Mouse (Mus musculus) stomach, embryonic 15.5 days (tissue): ENCODE results near the gene Ankrd39. TPM values are rescaled to one million over a fixed set of nuclear protein-coding genes. Genes with fewer than 3 reads are reported as not detected.

Experiments used
- ATAC-seq: fragments of 200-750 bp; cut with Nextera tagmentation; 2 replicates; pipeline ENCODE4 v1.8.0; 2017; ENCODE audit warnings: low read depth, moderate number of reproducible peaks, moderate TSS enrichment; ENCODE audit not compliant: insufficient read depth, low FRiP score
- H3K27ac ChIP-seq: fragments of 300-500 bp; sonication (generic); 2 replicates; pipeline ENCODE4 v1.5.1; 2015; ENCODE audit warnings: mild to moderate bottlenecking, inconsistent platforms
- H3K27me3 ChIP-seq: fragments of 300-500 bp; sonication (generic); replicated peaks from 2 replicates; pipeline ENCODE4 v1.6.1; 2015; ENCODE audit warnings: inconsistent platforms
- H3K36me3 ChIP-seq: fragments of 300-500 bp; sonication (generic); 2 replicates; pipeline ENCODE4 v1.6.1; 2015; ENCODE audit warnings: inconsistent platforms
- H3K4me1 ChIP-seq: fragments of 300-500 bp; sonication (generic); 2 replicates; pipeline ENCODE4 v1.6.1; 2015; ENCODE audit warnings: inconsistent platforms
- H3K4me2 ChIP-seq: fragments of 300-500 bp; sonication (generic); 2 replicates; pipeline ENCODE4 v1.6.1; 2015; ENCODE audit warnings: mild to moderate bottlenecking, inconsistent platforms
- H3K4me3 ChIP-seq: fragments of 300-500 bp; sonication (generic); replicated peaks from 2 replicates; pipeline ENCODE4 v1.5.1; 2015; ENCODE audit warnings: inconsistent platforms
- H3K9ac ChIP-seq: fragments of 300-500 bp; sonication (generic); 2 replicates; pipeline ENCODE4 v1.6.1; 2015; ENCODE audit warnings: inconsistent platforms
- H3K9me3 ChIP-seq: fragments of 300-500 bp; sonication (generic); 2 replicates; pipeline ENCODE4 v1.6.1; 2016; ENCODE audit warnings: inconsistent platforms
- WGBS: fragments of 180-500 bp; shearing (Covaris S2); methylation state at CpG from one replicate; pipeline ENCODE4 v1.1.7; 2015; 5-methylcytosine and 5-hydroxymethylcytosine counted together
- microRNA-seq: library from miRNA; unstranded; fragments of <30 nt; microRNA quantifications from one replicate; pipeline ENCODE4, GENCODE M21; 2016
- polyA plus RNA-seq: library from polyadenylated mRNA; unstranded; fragments of >200 nt; fragmentation: Nextera tagmentation; extraction: Ambion mirVana; gene quantifications from 2 replicates; pipeline ENCODE4 v1.2.1, GENCODE M21; 2015

Gene Ankrd39
- polyA plus RNA-seq, 1 experiment from 2014 or later = 24.9 TPM

GRCm38 (mm10) chr1:36497312-36497711 lies 49.9 kb downstream of the Ankrd39 start:
- no peak overlapping the region for H3K4me3 ChIP-seq
- peaks cover 5% of the 10 kb centered on the region; the same call in 1 of the 2 replicates for H3K36me3 ChIP-seq
- peaks cover 3% of the 10 kb centered on the region; the same call in 1 of the 2 replicates for H3K4me1 ChIP-seq
- no peak overlapping the region; the same call in 1 of the 2 replicates for H3K9ac ChIP-seq
- H3K4me2 ChIP-seq = no peak overlapping the region
- H3K9me3 ChIP-seq = no peaks in the 10 kb centered on the region
- H3K27me3 ChIP-seq = no peaks in the 10 kb centered on the region
- no peak for ATAC-seq
- no peak overlapping the region for H3K27ac ChIP-seq
- 70% methylated on average over 2 of the region's 2 CpGs for WGBS

- H3K36me3 ChIP-seq = peaks cover 5% of the 10 kb centered on the region; the same call in 1 of the 2 replicates
- 35% methylated on average over 2 of the region's 2 CpGs for WGBS
- H3K27me3 ChIP-seq = no peaks in the 10 kb centered on the region
- H3K4me3 ChIP-seq = no peak overlapping the region
- H3K27ac ChIP-seq = no peak overlapping the region
- no peak overlapping the region for H3K4me2 ChIP-seq
- H3K9ac ChIP-seq = no peak overlapping the region
- ATAC-seq = no peak
- H3K9me3 ChIP-seq = no peaks in the 10 kb centered on the region
- peaks cover 7% of the 10 kb centered on the region; the same call in 1 of the 2 replicates for H3K4me1 ChIP-seq
Measured at GRCm38 (mm10) chr1:36496719-36497118, 50.5 kb downstream of the Ankrd39 start.

GRCm38 (mm10) chr1:36493299-36493698 lies 53.9 kb downstream of the Ankrd39 start:
- Histone ChIP-seq H3K27me3 (no peaks in the 10 kb centered on the region), H3K36me3 (0 out of 2 replicates have a peak, but pooled peaks cover 1% of the 10 kb centered on the region), H3K9ac (no peak overlapping the region), H3K4me2 (no peak overlapping the region), H3K27ac (no peak overlapping the region), H3K4me1 (peaks cover 7% of the 10 kb centered on the region; the same call in 1 of the 2 replicates), H3K9me3 (no peaks in the 10 kb centered on the region), H3K4me3 (no peak overlapping the region)
- ATAC-seq = no peak
- 63% methylated on average over 6 of the region's 6 CpGs for WGBS

GRCm38 (mm10) chr1:36492416-36493139 lies 54.7 kb downstream of the Ankrd39 start:
- no peaks in the 10 kb centered on the region for H3K27me3 ChIP-seq
- H3K4me3 ChIP-seq = no peak overlapping the region
- no peaks in the 10 kb centered on the region for H3K36me3 ChIP-seq
- peaks cover 7% of the 10 kb centered on the region; the same call in 1 of the 2 replicates for H3K4me1 ChIP-seq
- no peak overlapping the region for H3K9ac ChIP-seq
- H3K4me2 ChIP-seq = no peak overlapping the region
- H3K9me3 ChIP-seq = no peaks in the 10 kb centered on the region
- no peak overlapping the region for H3K27ac ChIP-seq
- 40% methylated on average over 9 of the region's 9 CpGs for WGBS
- ATAC-seq = peak; percentile 88

- H3K4me3 ChIP-seq = no peak overlapping the region
- H3K27me3 ChIP-seq = no peaks in the 10 kb centered on the region
- no peaks in the 10 kb centered on the region for H3K9me3 ChIP-seq
- H3K4me1 ChIP-seq = peaks cover 7% of the 10 kb centered on the region; the same call in 1 of the 2 replicates
- ATAC-seq = no peak
- no peak overlapping the region for H3K27ac ChIP-seq
- H3K36me3 ChIP-seq = no peaks in the 10 kb centered on the region
- WGBS = 79% methylated on average over 6 of the region's 6 CpGs
- H3K4me2 ChIP-seq = no peak overlapping the region
- no peak overlapping the region for H3K9ac ChIP-seq
Measured at GRCm38 (mm10) chr1:36489661-36490060, 57.6 kb downstream of the Ankrd39 start.

Small RNAs within 50 kb of the gene (microRNA-seq; reads per million reads assigned to microRNA genes)
- not detected for gene Gm47280

Other genes with a start within 250 kb of the Ankrd39 start
- 3.5 and 4.7 TPM in 2 replicates for gene Arid5a, start 239.7 kb downstream of the Ankrd39 start, polyA plus RNA-seq
- gene Kansl3, start 178.3 kb downstream of the Ankrd39 start, polyA plus RNA-seq = 36.4 and 37.4 TPM in 2 replicates
- 0.84 and 0.91 TPM in 2 replicates for gene Fer1l5, start 175.2 kb downstream of the Ankrd39 start, polyA plus RNA-seq
- gene Lman2l, start 102.2 kb downstream of the Ankrd39 start, polyA plus RNA-seq = 41.8 and 42.1 TPM in 2 replicates
- 17.7 and 17.9 TPM in 2 replicates for gene Cnnm4, start 75.8 kb downstream of the Ankrd39 start, polyA plus RNA-seq
- gene Cnnm3, start 35.6 kb downstream of the Ankrd39 start, polyA plus RNA-seq = 3.6 and 4.3 TPM in 2 replicates
- 19.5 and 20.5 TPM in 2 replicates for gene Ankrd23, start 10.6 kb downstream of the Ankrd39 start, polyA plus RNA-seq
- gene Gm42417, start 8.0 kb downstream of the Ankrd39 start, polyA plus RNA-seq = not detected in 2 replicates
- gene Sema4c, start 10.9 kb upstream of the Ankrd39 start, polyA plus RNA-seq = 13.6 and 15.0 TPM in 2 replicates
- 0.68 and 0.96 TPM in 2 replicates for gene Fam178b, start 135.7 kb upstream of the Ankrd39 start, polyA plus RNA-seq
- gene Cox5b, start 144.0 kb upstream of the Ankrd39 start, polyA plus RNA-seq = 638 and 681 TPM in 2 replicates
- 0.19 TPM in 1 of 2 replicates, not detected in the other for gene 4933424G06Rik, start 162.7 kb upstream of the Ankrd39 start, polyA plus RNA-seq
- 85.4 and 96.2 TPM in 2 replicates for gene Actr1b, start 167.0 kb upstream of the Ankrd39 start, polyA plus RNA-seq
- 0.28 and 0.45 TPM in 2 replicates for gene Zap70, start 214.4 kb upstream of the Ankrd39 start, polyA plus RNA-seq